Mouse (Mus musculus) forebrain, embryonic 14.5 days (tissue): ENCODE results near the gene Kif6. TPM values are rescaled to one million over a fixed set of nuclear protein-coding genes. Genes with fewer than 3 reads are reported as not detected.

Experiments
- ATAC-seq: fragments of 200-750 bp; cut with Nextera tagmentation; 2 replicates; pipeline ENCODE4 v1.8.0; 2017; ENCODE audit warnings: mild to moderate bottlenecking, moderate library complexity
- DNase-seq: peaks from one replicate; pipeline ENCODE4 v3.0.0-alpha.2; 2015; ENCODE audit warnings: low spot score
- H3K27ac ChIP-seq: fragments of 300-500 bp; sonication (generic); 2 replicates; pipeline ENCODE4 v1.5.1; 2014; ENCODE audit warnings: low read depth, mild to moderate bottlenecking, control low read depth, low read length, moderate library complexity
- H3K27me3 ChIP-seq: fragments of 300-500 bp; sonication (generic); replicated peaks from 2 replicates; pipeline ENCODE4 v1.6.1; 2014; ENCODE audit warnings: low read length, control low read depth, mixed read lengths; ENCODE audit not compliant: control insufficient read depth, insufficient read depth
- H3K36me3 ChIP-seq: fragments of 300-500 bp; sonication (generic); 2 replicates; pipeline ENCODE4 v1.6.1; 2014; ENCODE audit warnings: low read length, control low read depth; ENCODE audit not compliant: control insufficient read depth, insufficient read depth
- H3K4me1 ChIP-seq: fragments of 300-500 bp; sonication (generic); 2 replicates; pipeline ENCODE4 v1.6.1; 2014; ENCODE audit warnings: antibody characterized with exemption, low read length, control low read depth; ENCODE audit not compliant: control insufficient read depth, insufficient read depth
- H3K4me2 ChIP-seq: fragments of 300-500 bp; sonication (generic); 2 replicates; pipeline ENCODE4 v1.6.1; 2014; ENCODE audit warnings: mild to moderate bottlenecking, control low read depth, low read length
- H3K4me3 ChIP-seq: fragments of 300-500 bp; sonication (generic); 2 replicates; pipeline ENCODE4 v1.5.1; 2014; ENCODE audit warnings: low read depth, low read length, control low read depth
- H3K9ac ChIP-seq: fragments of 300-500 bp; sonication (generic); 2 replicates; pipeline ENCODE4 v1.6.1; 2014; ENCODE audit warnings: mild to moderate bottlenecking, low read length, control low read depth, moderate library complexity
- H3K9me3 ChIP-seq: fragments of 300-500 bp; sonication (generic); replicated peaks from 2 replicates; pipeline ENCODE4 v1.6.1; 2016; ENCODE audit warnings: low read length, control low read depth, mixed read lengths; ENCODE audit not compliant: control insufficient read depth
- WGBS: fragments of 180-500 bp; shearing (Covaris S2); extraction: QIAGEN DNeasy Blood & Tissue Kit; methylation state at CpG from one replicate; pipeline ENCODE4 v1.1.7; 2014; 5-methylcytosine and 5-hydroxymethylcytosine counted together
- polyA plus RNA-seq: library from polyadenylated mRNA; unstranded; fragments of >200 nt; fragmentation: Nextera tagmentation; extraction: Ambion mirVana; gene quantifications from 2 replicates; pipeline ENCODE4 v1.2.1, GENCODE M21; 2014

The Kif6 gene
- polyA plus RNA-seq, 1 experiment from 2014 or later: 1.2 TPM

- no peak for DNase-seq
- ATAC-seq: no peak
These were observed 9.6 kb downstream of the Kif6 start for GRCm38 (mm10) chr17:49624572-49624971.

DNA sequence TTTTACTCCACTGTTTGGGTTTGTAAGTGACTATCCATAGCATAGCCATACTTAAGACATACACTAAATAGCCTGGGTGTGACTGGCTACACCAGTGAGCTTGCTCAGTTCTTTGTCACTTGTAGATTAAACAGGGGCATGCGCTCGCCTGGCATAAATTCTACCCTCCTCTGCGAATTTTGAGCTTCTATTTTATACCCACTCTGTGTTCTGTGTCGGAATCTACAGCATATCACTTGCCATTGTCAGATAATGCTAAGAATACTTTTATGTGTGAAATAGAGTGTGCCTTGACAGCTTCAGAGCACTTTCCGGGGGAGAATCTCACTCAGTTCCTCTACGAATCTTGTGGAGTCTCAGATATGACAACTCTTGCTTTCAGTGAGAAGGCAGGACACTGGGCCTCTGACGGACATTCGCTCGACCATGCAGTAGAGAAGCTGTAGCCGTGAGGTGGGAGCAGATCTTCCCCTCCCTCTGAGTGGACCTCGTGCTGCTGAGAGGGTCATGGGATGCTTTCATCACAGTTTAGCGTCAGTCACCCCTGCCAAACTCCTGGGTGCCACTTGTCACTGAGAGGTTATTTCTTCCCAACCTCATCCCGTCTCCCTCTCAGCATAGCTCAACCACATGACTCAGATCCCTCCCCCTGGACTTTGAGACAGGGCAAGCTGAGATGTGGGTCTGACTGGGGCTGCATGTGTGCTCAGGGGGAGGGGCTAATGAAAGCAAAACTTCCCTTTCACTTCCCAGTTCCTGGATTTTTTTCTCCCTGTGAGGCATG lies 12.3 kb downstream of the Kif6 start:
- Histone ChIP-seq H3K9me3 (no peaks in the 10 kb centered on the region), H3K36me3 (no peaks in the 10 kb centered on the region), H3K27ac (no peak overlapping the region), H3K9ac (no peak overlapping the region), H3K4me3 (no peak overlapping the region), H3K27me3 (no peaks in the 10 kb centered on the region), H3K4me2 (no peak overlapping the region), H3K4me1 (no peaks in the 10 kb centered on the region)
- DNase-seq (no peak), ATAC-seq (no peak)
- 88% methylated on average over 13 of the region's 13 CpGs for WGBS

More at GRCm38 (mm10) chr17:49624572-49624971, 9.6 kb downstream of the Kif6 start:
- H3K4me3 ChIP-seq: no peak overlapping the region
- H3K4me2 ChIP-seq: no peak overlapping the region
- H3K36me3 ChIP-seq: no peaks in the 10 kb centered on the region
- H3K4me1 ChIP-seq: no peaks in the 10 kb centered on the region
- H3K9me3 ChIP-seq: no peaks in the 10 kb centered on the region
- no peak overlapping the region for H3K27ac ChIP-seq
- no peak overlapping the region for H3K9ac ChIP-seq
- 53% methylated on average over 9 of the region's 9 CpGs for WGBS
- no peaks in the 10 kb centered on the region for H3K27me3 ChIP-seq

DNA sequence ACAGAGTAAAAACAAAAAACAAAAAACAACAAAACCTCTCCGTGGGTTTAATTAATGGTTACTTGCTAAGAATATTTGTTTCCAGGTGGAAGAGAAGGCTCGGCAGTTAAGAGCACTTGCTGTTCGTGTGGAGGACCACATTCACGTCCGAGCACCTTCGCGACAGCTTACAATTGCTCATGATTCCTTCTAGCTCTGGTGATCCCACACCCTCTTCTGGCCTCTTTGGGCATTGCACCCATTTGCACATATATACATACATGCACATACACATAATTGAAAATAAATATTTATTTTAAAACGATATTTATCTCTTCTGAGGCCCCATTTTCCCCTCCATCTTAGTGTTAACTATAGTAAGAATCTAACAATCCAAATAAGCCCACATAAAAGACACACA lies 13.9 kb downstream of the Kif6 start:
- no peaks in the 10 kb centered on the region for H3K36me3 ChIP-seq
- no peak overlapping the region for H3K27ac ChIP-seq
- DNase-seq (no peak), ATAC-seq (no peak)
- no peaks in the 10 kb centered on the region for H3K27me3 ChIP-seq
- H3K9me3 ChIP-seq: no peaks in the 10 kb centered on the region
- H3K9ac ChIP-seq: no peak overlapping the region
- no peak overlapping the region for H3K4me2 ChIP-seq
- H3K4me3 ChIP-seq: no peak overlapping the region
- WGBS: 91% methylated on average over 8 of the region's 8 CpGs
- H3K4me1 ChIP-seq: no peaks in the 10 kb centered on the region

- WGBS: 46% methylated on average over 8 of the region's 8 CpGs
- Histone ChIP-seq H3K9ac (no peak overlapping the region), H3K4me2 (no peak overlapping the region), H3K4me1 (no peaks in the 10 kb centered on the region; the same call in 1 of the 2 replicates), H3K36me3 (no peaks in the 10 kb centered on the region), H3K27ac (no peak overlapping the region), H3K4me3 (no peak overlapping the region), H3K9me3 (no peaks in the 10 kb centered on the region), H3K27me3 (no peaks in the 10 kb centered on the region)
- DNase-seq: no peak
- ATAC-seq: no peak
These were observed 18.1 kb downstream of the Kif6 start for GRCm38 (mm10) chr17:49633041-49633440.

DNA sequence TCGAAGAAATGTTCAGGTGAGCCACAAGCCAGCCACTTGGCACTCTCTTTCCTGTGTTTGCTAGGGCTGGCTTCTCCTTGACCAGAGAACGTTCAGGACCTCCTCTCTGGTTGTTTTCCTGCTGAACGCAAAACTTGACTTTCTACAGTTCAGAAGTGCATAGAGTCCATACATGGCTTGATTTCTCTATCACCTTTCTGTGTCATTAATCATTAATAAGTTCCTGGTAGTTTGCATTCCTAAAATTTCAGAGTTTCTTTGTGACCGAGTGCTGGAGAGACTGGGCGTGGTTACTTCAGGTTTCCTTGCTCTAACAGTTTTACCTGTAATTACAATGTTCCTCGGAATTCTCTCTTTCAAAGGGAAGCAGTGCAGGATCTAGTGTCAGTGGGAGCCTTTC lies 27.0 kb downstream of the Kif6 start:
- H3K9me3 ChIP-seq: no peaks in the 10 kb centered on the region
- WGBS: 94% methylated on average over 6 of the region's 6 CpGs
- ATAC-seq (no peak), DNase-seq (no peak)
- H3K27ac ChIP-seq: no peak overlapping the region
- H3K4me1 ChIP-seq: no peaks in the 10 kb centered on the region; the same call in 1 of the 2 replicates
- no peak overlapping the region for H3K4me3 ChIP-seq
- H3K9ac ChIP-seq: no peak overlapping the region
- no peaks in the 10 kb centered on the region for H3K36me3 ChIP-seq
- no peaks in the 10 kb centered on the region for H3K27me3 ChIP-seq
- no peak overlapping the region for H3K4me2 ChIP-seq

DNA sequence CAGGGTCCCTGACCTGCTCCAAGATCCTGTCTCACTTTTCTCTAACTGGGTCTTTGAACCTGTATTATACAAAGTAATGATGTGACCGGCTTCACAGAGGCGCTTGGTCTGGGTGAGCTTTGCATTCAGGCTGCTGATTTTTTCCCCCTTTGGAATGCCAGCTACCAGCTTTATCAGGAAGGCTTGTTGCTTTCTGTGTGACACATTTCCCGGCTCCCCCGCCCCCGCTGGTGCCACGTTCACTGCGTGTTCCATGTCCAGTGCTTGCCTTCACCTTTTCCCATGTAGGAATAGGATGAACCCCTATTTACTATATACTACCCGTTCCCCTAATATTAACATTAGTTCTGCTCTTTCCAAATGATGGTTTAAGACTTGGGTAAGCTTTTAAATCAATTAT lies 27.4 kb downstream of the Kif6 start:
- H3K9me3 ChIP-seq: no peaks in the 10 kb centered on the region
- ATAC-seq: no peak

DNA sequence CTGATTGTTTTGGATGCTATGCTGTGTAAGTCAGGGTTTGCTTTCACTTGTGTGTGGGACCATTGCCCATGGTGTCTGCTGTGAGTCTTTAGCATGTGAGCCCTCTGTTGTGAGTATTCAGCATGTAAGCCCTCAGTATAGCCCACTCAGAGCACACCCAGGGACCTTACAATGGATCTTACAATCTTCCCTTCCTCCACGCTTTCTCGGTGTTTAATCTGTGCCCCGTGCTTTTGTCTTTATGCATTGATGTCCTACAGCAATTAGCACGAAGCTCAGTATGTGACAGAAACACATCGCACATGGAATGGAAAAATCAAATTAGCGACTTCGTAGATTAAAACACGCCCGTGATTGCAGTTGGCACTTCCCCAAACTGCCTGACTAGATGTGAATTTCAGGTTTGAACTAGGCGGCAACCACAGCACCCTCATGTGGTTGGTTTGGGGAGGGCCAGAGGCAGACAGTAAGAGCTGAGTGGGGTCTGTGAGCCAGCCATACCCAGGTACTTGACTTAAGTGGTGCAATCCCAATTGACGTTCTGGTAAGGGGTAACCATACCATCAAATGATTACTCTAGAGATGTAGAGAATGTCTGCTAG lies 28.1 kb downstream of the Kif6 start:
- 46% methylated on average over 11 of the region's 11 CpGs for WGBS
- DNase-seq (peak; percentile 81), ATAC-seq (peak; percentile 57; the same call in 1 of the 2 replicates)
- H3K27ac ChIP-seq: no peak overlapping the region
- no peak overlapping the region for H3K4me3 ChIP-seq
- H3K36me3 ChIP-seq: no peaks in the 10 kb centered on the region
- no peak overlapping the region for H3K9ac ChIP-seq
- H3K4me1 ChIP-seq: no peaks in the 10 kb centered on the region; the same call in 1 of the 2 replicates
- no peaks in the 10 kb centered on the region for H3K9me3 ChIP-seq
- H3K27me3 ChIP-seq: no peaks in the 10 kb centered on the region
- no peak overlapping the region for H3K4me2 ChIP-seq

More for the DNA sequence above, 27.4 kb downstream of the Kif6 start:
- Histone ChIP-seq H3K27ac (no peak overlapping the region), H3K9ac (no peak overlapping the region), H3K4me2 (no peak overlapping the region), H3K27me3 (no peaks in the 10 kb centered on the region), H3K4me3 (no peak overlapping the region), H3K4me1 (no peaks in the 10 kb centered on the region; the same call in 1 of the 2 replicates), H3K36me3 (no peaks in the 10 kb centered on the region)
- WGBS: 95% methylated on average over 8 of the region's 8 CpGs
- DNase-seq: no peak

- Histone ChIP-seq H3K27me3 (no peaks in the 10 kb centered on the region), H3K4me2 (no peak overlapping the region), H3K9ac (no peak overlapping the region), H3K36me3 (no peaks in the 10 kb centered on the region), H3K4me3 (no peak overlapping the region), H3K27ac (no peak overlapping the region), H3K4me1 (no peaks in the 10 kb centered on the region), H3K9me3 (0 out of 2 replicates have a peak, but pooled peaks cover 3% of the 10 kb centered on the region)
- no peak for DNase-seq
- ATAC-seq: no peak
- WGBS: 95% methylated on average over 5 of the region's 5 CpGs
These were observed 31.3 kb downstream of the Kif6 start for GRCm38 (mm10) chr17:49646267-49646666.

- Histone ChIP-seq H3K27ac (no peak overlapping the region), H3K4me1 (no peaks in the 10 kb centered on the region), H3K9ac (no peak overlapping the region), H3K4me2 (no peak overlapping the region), H3K27me3 (no peaks in the 10 kb centered on the region), H3K4me3 (no peak overlapping the region), H3K36me3 (no peaks in the 10 kb centered on the region), H3K9me3 (0 out of 2 replicates have a peak, but pooled peaks cover 3% of the 10 kb centered on the region)
- DNase-seq (no peak), ATAC-seq (no peak)
- 70% methylated on average over 2 of the region's 2 CpGs for WGBS
These were observed 34.0 kb downstream of the Kif6 start for GRCm38 (mm10) chr17:49648970-49649369.
